Mouse (Mus musculus) limb, embryonic 14.5 days (tissue): ENCODE measurements around the gene Clstn2. TPM values are rescaled to one million over a fixed set of nuclear protein-coding genes. Genes with fewer than 3 reads are reported as not detected.

Experiments
- ATAC-seq: fragments of 200-750 bp; cut with Nextera tagmentation; 2 replicates; pipeline ENCODE4 v1.8.0; 2017; ENCODE audit warnings: low read depth, moderate number of reproducible peaks, moderate TSS enrichment; ENCODE audit not compliant: low FRiP score
- DNase-seq: peaks from one replicate; pipeline ENCODE4 v3.0.0-alpha.2; 2015; ENCODE audit warnings: low spot score
- H3K27ac ChIP-seq: fragments of 300-500 bp; sonication (generic); replicated peaks from 2 replicates; pipeline ENCODE4 v1.5.1; 2014; ENCODE audit warnings: low read depth, mild to moderate bottlenecking, low read length, moderate library complexity, mixed read lengths
- H3K27me3 ChIP-seq: fragments of 300-500 bp; sonication (generic); 2 replicates; pipeline ENCODE4 v1.6.1; 2014; ENCODE audit warnings: low read length, mixed read lengths; ENCODE audit not compliant: control insufficient read depth, insufficient read depth
- H3K36me3 ChIP-seq: fragments of 300-500 bp; sonication (generic); 2 replicates; pipeline ENCODE4 v1.6.1; 2014; ENCODE audit warnings: mild to moderate bottlenecking, low read length, moderate library complexity, mixed read lengths; ENCODE audit not compliant: control insufficient read depth, insufficient read depth
- H3K4me1 ChIP-seq: fragments of 300-500 bp; sonication (generic); 2 replicates; pipeline ENCODE4 v1.6.1; 2014; ENCODE audit warnings: antibody characterized with exemption, low read length, mixed read lengths; ENCODE audit not compliant: control insufficient read depth, insufficient read depth
- H3K4me2 ChIP-seq: fragments of 300-500 bp; sonication (generic); replicated peaks from 2 replicates; pipeline ENCODE4 v1.6.1; 2014; ENCODE audit warnings: low read depth, mild to moderate bottlenecking, low read length, moderate library complexity; ENCODE audit not compliant: severe bottlenecking
- H3K4me3 ChIP-seq: fragments of 300-500 bp; sonication (generic); replicated peaks from 2 replicates; pipeline ENCODE4 v1.5.1; 2014; ENCODE audit warnings: low read length
- H3K9ac ChIP-seq: fragments of 300-500 bp; sonication (generic); 2 replicates; pipeline ENCODE4 v1.6.1; 2014; ENCODE audit warnings: mild to moderate bottlenecking, low read depth, low read length, moderate library complexity; ENCODE audit not compliant: severe bottlenecking
- H3K9me3 ChIP-seq: fragments of 300-500 bp; sonication (generic); 2 replicates; pipeline ENCODE4 v1.6.1; 2016; ENCODE audit warnings: low read length; ENCODE audit not compliant: control insufficient read depth
- POLR2A ChIP-seq: fragments of 200-500 bp; IDR thresholded peaks from 2 replicates; pipeline ENCODE4 v1.8.0; 2012; ENCODE audit warnings: inconsistent platforms, mild to moderate bottlenecking, moderate library complexity, borderline replicate concordance; ENCODE audit not compliant: insufficient read depth, insufficient read length; ENCODE audit errors: extremely low read depth
- WGBS: fragments of 180-500 bp; shearing (Covaris S2); extraction: QIAGEN DNeasy Blood & Tissue Kit; methylation state at CpG from one replicate; pipeline ENCODE4 v1.1.7; 2014; 5-methylcytosine and 5-hydroxymethylcytosine counted together
- polyA plus RNA-seq, 2 experiments: library from polyadenylated mRNA; depleted of rRNA in 1 of 2; stranded (reverse) in 1 of 2; unstranded in 1 of 2; fragments of >200 nt; fragmentation: Nextera tagmentation in 1 of 2; extraction: Ambion mirVana in 1 of 2; gene quantifications; 2 replicates each; pipeline versions ENCODE4 v1.2.1 to v1.2.3; 2012 to 2014

Clstn2 gene
- polyA plus RNA-seq, 2 experiments = 4.1 to 8.4 TPM

DNA sequence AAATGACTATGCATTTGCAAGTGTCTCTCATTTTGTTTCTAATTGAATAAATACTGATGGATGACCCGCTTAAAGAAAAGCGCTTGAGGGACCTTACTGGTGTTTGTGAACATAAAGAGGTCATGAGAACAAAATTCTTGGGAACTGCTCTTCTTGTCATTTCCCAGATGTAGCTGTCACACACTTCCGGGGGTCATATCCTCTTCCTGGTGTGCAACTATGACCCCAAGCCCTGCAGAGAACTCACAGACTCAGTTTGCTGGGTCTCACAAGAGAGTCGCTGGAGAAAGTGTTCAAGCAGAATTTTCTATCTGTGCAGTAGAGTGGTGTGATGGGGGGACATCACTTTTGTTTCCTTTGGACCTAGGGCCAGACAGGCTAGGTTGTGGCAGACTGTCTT, 442.3 kb downstream of the Clstn2 start:
- Histone ChIP-seq H3K4me3 (no peak overlapping the region), H3K4me2 (no peak overlapping the region), H3K9me3 (no peaks in the 10 kb centered on the region), H3K4me1 (no peaks in the 10 kb centered on the region), H3K36me3 (no peaks in the 10 kb centered on the region), H3K27ac (no peak overlapping the region), H3K27me3 (no peaks in the 10 kb centered on the region), H3K9ac (no peak overlapping the region)
- 87% methylated on average over 4 of the region's 4 CpGs for WGBS
- DNase-seq (no peak), ATAC-seq (no peak)
- no peak for TF ChIP-seq POLR2A

DNA sequence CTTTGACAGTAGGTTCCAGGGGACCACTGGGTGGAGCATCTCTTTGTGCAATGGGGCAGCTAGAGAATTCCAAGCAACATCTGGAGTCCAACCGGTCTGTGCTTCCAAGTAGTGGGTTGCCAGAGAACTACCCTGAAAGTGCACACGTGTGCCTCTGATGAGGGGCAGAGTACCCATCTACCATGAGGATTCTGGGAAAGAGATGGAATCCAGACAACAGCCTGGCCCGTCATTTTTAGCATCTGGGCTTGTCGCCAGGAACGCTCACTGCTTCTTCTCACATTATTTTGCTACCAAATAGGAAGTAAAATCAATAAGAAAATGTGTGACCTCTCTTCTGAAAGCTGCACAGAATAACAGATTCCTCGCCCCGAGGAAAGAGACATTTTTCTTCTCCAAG, 462.1 kb downstream of the Clstn2 start:
- Histone ChIP-seq H3K9me3 (no peaks in the 10 kb centered on the region), H3K4me3 (no peak overlapping the region), H3K27ac (no peak overlapping the region), H3K9ac (no peak overlapping the region), H3K36me3 (no peaks in the 10 kb centered on the region), H3K27me3 (no peaks in the 10 kb centered on the region), H3K4me2 (no peak overlapping the region), H3K4me1 (no peaks in the 10 kb centered on the region)
- no peak for TF ChIP-seq POLR2A
- WGBS = 69% methylated on average over 7 of the region's 7 CpGs
- no peak for ATAC-seq
- peak; percentile 4 for DNase-seq

DNA sequence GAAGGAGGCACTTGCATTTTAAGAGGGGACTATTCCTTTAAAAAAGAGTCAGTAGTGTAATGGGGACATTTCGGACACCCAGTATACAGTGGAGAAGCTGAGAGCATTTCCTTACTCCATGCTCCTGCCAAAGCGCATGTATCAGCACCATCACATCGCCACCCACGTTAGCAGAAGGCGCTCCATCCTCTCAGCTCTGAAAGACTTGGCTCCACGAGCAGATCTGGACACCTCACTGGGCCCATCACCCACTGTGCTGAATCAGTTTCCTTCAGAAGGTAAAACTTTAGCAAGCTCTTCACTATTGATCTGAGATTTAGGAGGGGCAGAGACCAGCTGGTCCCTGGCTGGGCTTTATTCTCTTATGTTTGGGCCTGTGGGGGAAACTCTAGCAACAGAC, 469.9 kb downstream of the Clstn2 start:
- Histone ChIP-seq H3K27ac (no peak overlapping the region), H3K4me1 (no peaks in the 10 kb centered on the region), H3K27me3 (no peaks in the 10 kb centered on the region), H3K4me3 (no peak overlapping the region), H3K9me3 (no peaks in the 10 kb centered on the region), H3K4me2 (no peak overlapping the region), H3K9ac (no peak overlapping the region), H3K36me3 (no peaks in the 10 kb centered on the region)
- 90% methylated on average over 6 of the region's 6 CpGs for WGBS
- DNase-seq (no peak), ATAC-seq (no peak)
- no peak for TF ChIP-seq POLR2A

DNA sequence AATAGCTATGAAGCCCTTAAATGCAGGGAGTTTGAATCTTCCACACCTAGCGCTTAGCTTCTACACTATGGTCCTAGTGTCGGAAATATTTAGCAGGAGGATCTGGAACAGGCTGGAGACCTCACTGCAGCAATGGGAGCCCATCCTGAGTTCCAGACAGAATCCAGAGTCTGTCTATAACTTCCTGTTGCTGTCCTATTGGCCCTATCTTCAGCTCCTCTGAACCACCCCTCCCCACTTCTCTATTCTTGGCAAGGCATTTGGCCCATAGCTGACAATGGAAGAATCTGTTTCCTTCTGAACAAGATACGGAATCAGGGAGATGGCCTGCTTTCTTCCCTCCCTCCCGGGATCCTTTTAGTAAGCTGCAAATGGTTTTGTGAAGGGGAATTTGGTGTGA, 488.6 kb downstream of the Clstn2 start:
- Histone ChIP-seq H3K27me3 (no peaks in the 10 kb centered on the region), H3K36me3 (no peaks in the 10 kb centered on the region), H3K9ac (no peak overlapping the region), H3K27ac (no peak overlapping the region), H3K4me1 (no peaks in the 10 kb centered on the region), H3K4me3 (no peak overlapping the region), H3K4me2 (no peak overlapping the region), H3K9me3 (no peaks in the 10 kb centered on the region)
- TF ChIP-seq POLR2A = no peak
- 87% methylated on average over 4 of the region's 4 CpGs for WGBS
- DNase-seq = no peak
- ATAC-seq = no peak

DNA sequence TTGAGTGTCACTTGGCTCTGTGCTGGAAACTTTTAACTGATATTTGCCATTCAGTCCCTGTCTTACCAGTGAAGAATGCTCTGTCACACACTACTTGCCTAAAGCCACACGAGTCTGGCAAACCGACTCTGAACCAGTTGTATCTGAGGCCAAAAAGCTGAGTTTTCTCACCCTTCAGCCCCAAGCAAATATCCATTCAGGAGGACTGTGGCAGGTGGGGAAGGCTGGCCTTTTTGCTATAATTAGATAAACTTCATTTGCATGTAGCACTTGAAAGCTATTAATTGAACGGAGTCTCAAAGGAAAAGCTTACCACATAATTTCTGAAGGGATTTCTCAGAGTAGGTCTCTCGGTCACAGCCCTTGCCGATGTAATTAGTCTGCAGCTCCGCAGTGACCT, 491.6 kb downstream of the Clstn2 start:
- H3K4me3 ChIP-seq = no peak overlapping the region
- no peak for ATAC-seq
- DNase-seq = no peak

More for the DNA sequence above, 491.6 kb downstream of the Clstn2 start:
- Histone ChIP-seq H3K9ac (no peak overlapping the region), H3K9me3 (no peaks in the 10 kb centered on the region), H3K4me2 (no peak overlapping the region), H3K27me3 (no peaks in the 10 kb centered on the region), H3K27ac (no peak overlapping the region), H3K4me1 (0 out of 2 replicates have a peak, but pooled peaks cover 2% of the 10 kb centered on the region), H3K36me3 (no peaks in the 10 kb centered on the region)
- no peak for TF ChIP-seq POLR2A
- 81% methylated on average over 6 of the region's 6 CpGs for WGBS
